Comparison of ENCODE assay signal across 32 mouse cellular contexts in the genomic region with DNA sequence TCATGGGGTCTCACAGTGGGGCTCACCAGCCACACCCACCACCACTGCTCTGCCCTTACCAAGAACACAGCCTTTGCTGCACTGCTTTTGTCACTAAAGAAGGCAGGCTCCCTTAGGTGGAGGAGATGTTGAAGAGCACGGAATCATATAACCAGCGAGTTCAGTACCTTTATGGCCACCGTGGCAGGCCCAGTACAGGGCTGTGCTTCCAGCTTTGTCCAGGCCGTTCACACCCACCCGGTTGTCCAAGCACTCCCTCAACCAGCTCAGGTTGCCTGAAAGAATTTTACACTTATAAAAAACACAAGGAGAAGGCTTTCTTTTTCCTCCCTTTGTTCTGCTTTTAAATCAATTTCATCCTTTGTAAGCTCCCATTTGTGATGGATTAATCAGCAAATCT. TPM values are rescaled to one million over a fixed set of nuclear protein-coding genes. Genes with fewer than 3 reads are reported as not detected.
DNase-seq lines count a peak whose midpoint lies in the region; ATAC-seq and TF ChIP-seq lines count a peak whose summit lies in the region.
"Had no signal": no experiment of that assay in that cellular context is flagged by ENCODE, and none has a peak within 500 bp of the region (broad histone marks: within the 10 kb centered on the region; RNA-seq: fewer than 3 reads in every experiment).

No protein-coding gene starts in this region.

- no peak overlapping the region for H3K9ac ChIP-seq in kidney, postnatal 0 days (ENCODE audit: low read depth, low read length)
- H3K9ac ChIP-seq in lung, postnatal 0 days (replicated peaks; ENCODE audit: low read depth), result no peak overlapping the region
- no peak overlapping the region for H3K9ac ChIP-seq in embryonic facial prominence, embryonic 11.5 days (replicated peaks; ENCODE audit: low read length)
- H3K9ac ChIP-seq: embryonic facial prominence, embryonic 12.5 days; forebrain, embryonic 13.5 days; hindbrain, embryonic 15.5 days; liver, embryonic 15.5 days; neural tube, embryonic 13.5 days had no signal

- WGBS in kidney, postnatal 0 days, result 37% methylated on average over 5 of the region's 5 CpGs
- WGBS in lung, postnatal 0 days, result 60% methylated on average over 5 of the region's 5 CpGs
- WGBS in embryonic facial prominence, embryonic 11.5 days, result 61% methylated on average over 5 of the region's 5 CpGs

- H3K27me3 ChIP-seq in kidney, postnatal 0 days (ENCODE audit: insufficient read depth, low read length), result no peaks in the 10 kb centered on the region
- H3K27me3 ChIP-seq in lung, postnatal 0 days (replicated peaks; ENCODE audit: insufficient read depth, low read length), result no peaks in the 10 kb centered on the region
- H3K27me3 ChIP-seq in embryonic facial prominence, embryonic 11.5 days (ENCODE audit: control insufficient read depth, insufficient read depth, low read length), result no peaks in the 10 kb centered on the region
- H3K27me3 ChIP-seq: embryonic facial prominence, embryonic 12.5 days; forebrain, embryonic 13.5 days; hindbrain, embryonic 15.5 days; liver, embryonic 15.5 days; megakaryocyte, embryonic 14.5 days; neural tube, embryonic 13.5 days had no signal

- H3K27ac ChIP-seq in kidney, postnatal 0 days, result no peak overlapping the region
- peak overlapping the region; percentile 69 for H3K27ac ChIP-seq in lung, postnatal 0 days (ENCODE audit: low read length)
- H3K27ac ChIP-seq in embryonic facial prominence, embryonic 11.5 days (replicated peaks; ENCODE audit: low read depth, low read length), result no peak overlapping the region
- H3K27ac ChIP-seq: embryonic facial prominence, embryonic 12.5 days; forebrain, embryonic 13.5 days; hindbrain, embryonic 15.5 days; liver, embryonic 15.5 days; neural tube, embryonic 13.5 days; stomach, postnatal 0 days had no signal

- no peaks in the 10 kb centered on the region for H3K9me3 ChIP-seq in kidney, postnatal 0 days (replicated peaks; ENCODE audit: low read length)
- no peaks in the 10 kb centered on the region for H3K9me3 ChIP-seq in lung, postnatal 0 days (ENCODE audit: low read length)
- H3K9me3 ChIP-seq in embryonic facial prominence, embryonic 11.5 days (replicated peaks; ENCODE audit: control insufficient read depth, low read length), result no peaks in the 10 kb centered on the region
- H3K9me3 ChIP-seq: embryonic facial prominence, embryonic 12.5 days; forebrain, embryonic 13.5 days; G1E; hindbrain, embryonic 15.5 days; liver, embryonic 15.5 days; megakaryocyte, embryonic 14.5 days; neural tube, embryonic 13.5 days had no signal

- ATAC-seq in kidney, postnatal 0 days (replicated peaks; ENCODE audit: low FRiP score, low read depth), result no peak
- ATAC-seq in lung, postnatal 0 days, result no peak
- no peak for ATAC-seq in embryonic facial prominence, embryonic 11.5 days (replicated peaks; ENCODE audit: insufficient number of reproducible peaks, low FRiP score, low TSS enrichment, low read depth)
- ATAC-seq: forebrain, embryonic 13.5 days; inflammation-experienced regulatory T-cells, adult 6 months had no signal

- peaks cover 18% of the 10 kb centered on the region for H3K4me1 ChIP-seq in kidney, postnatal 0 days (replicated peaks; ENCODE audit: insufficient read depth, low read length)
- no peaks in the 10 kb centered on the region; the same call in 1 of the 2 replicates for H3K4me1 ChIP-seq in lung, postnatal 0 days (ENCODE audit: insufficient read depth, low read depth, low read length)
- no peaks in the 10 kb centered on the region for H3K4me1 ChIP-seq in embryonic facial prominence, embryonic 11.5 days (ENCODE audit: control insufficient read depth, insufficient read depth, low read length)
- H3K4me1 ChIP-seq: liver, embryonic 15.5 days had no signal

- no peak for TF ChIP-seq EP300 in lung, postnatal 0 days (IDR thresholded peaks at IDR 0.05)

- H3K4me2 ChIP-seq in kidney, postnatal 0 days (ENCODE audit: low read length), result no peak overlapping the region
- no peak overlapping the region for H3K4me2 ChIP-seq in lung, postnatal 0 days (replicated peaks; ENCODE audit: low read depth, low read length)
- no peak overlapping the region for H3K4me2 ChIP-seq in embryonic facial prominence, embryonic 11.5 days (ENCODE audit: low read depth, low read length)
- H3K4me2 ChIP-seq: embryonic facial prominence, embryonic 12.5 days; forebrain, embryonic 13.5 days; heart, embryonic 11.5 days; hindbrain, embryonic 15.5 days; liver, embryonic 15.5 days; neural tube, embryonic 13.5 days had no signal

- H3K4me3 ChIP-seq in kidney, postnatal 0 days (replicated peaks; ENCODE audit: low read depth, low read length), result no peak overlapping the region
- H3K4me3 ChIP-seq in lung, postnatal 0 days (ENCODE audit: low read depth, low read length), result no peak overlapping the region
- H3K4me3 ChIP-seq in embryonic facial prominence, embryonic 11.5 days (ENCODE audit: low read depth, low read length), result no peak overlapping the region
- H3K4me3 ChIP-seq: embryonic facial prominence, embryonic 12.5 days; erythroblast, embryonic 14.5 days; forebrain, embryonic 13.5 days; hindbrain, embryonic 15.5 days; liver, embryonic 15.5 days; megakaryocyte, embryonic 14.5 days; neural tube, embryonic 13.5 days had no signal

- H3K36me3 ChIP-seq in kidney, postnatal 0 days (ENCODE audit: insufficient read depth, low read length), result peaks cover 9% of the 10 kb centered on the region; the same call in 1 of the 2 replicates
- no peaks in the 10 kb centered on the region for H3K36me3 ChIP-seq in lung, postnatal 0 days (ENCODE audit: insufficient read depth, low read length)
- no peaks in the 10 kb centered on the region for H3K36me3 ChIP-seq in embryonic facial prominence, embryonic 11.5 days (replicated peaks; ENCODE audit: control insufficient read depth, insufficient read depth, low read depth, low read length)
- H3K36me3 ChIP-seq: embryonic facial prominence, embryonic 12.5 days; hindbrain, embryonic 15.5 days; neural tube, embryonic 13.5 days had no signal

- peak; percentile 50 for DNase-seq in heart, adult 11 months
- no peak for DNase-seq in heart, postnatal 36 days
- DNase-seq in kidney, postnatal 0 days (ENCODE audit: low spot score), result peak; percentile 43
- DNase-seq in kidney, postnatal 4 days, result no peak
- DNase-seq in lung, postnatal 0 days (ENCODE audit: low spot score), result no peak
- no peak for DNase-seq in lung, postnatal 25 days (ENCODE audit: low spot score)
- DNase-seq in embryonic facial prominence, embryonic 11.5 days (ENCODE audit: low spot score), result peak; percentile 12
- no peak for DNase-seq in gastrocnemius, postnatal 10 days
- DNase-seq: adrenal gland, adult 8-10 months; cerebellum, adult 8-10 months; cerebellum, postnatal 25 days; gastrocnemius, postnatal 14 days; heart, adult 18-20 months; heart, postnatal 4 days; kidney, adult 11 months; kidney, postnatal 25 days; layer of hippocampus, postnatal 36 days; left cerebral cortex, postnatal 4 days; lung, postnatal 4 days; right cerebral cortex, postnatal 4 days; thymus, postnatal 36 days had no signal

- intact Hi-C loops in heart, postnatal 36 days (cut with DNase I), result no loop called here

- no peak for TF ChIP-seq CTCF in kidney, postnatal 0 days (IDR thresholded peaks at IDR 0.05; ENCODE audit: low read depth)
- TF ChIP-seq CTCF in lung, postnatal 0 days (IDR thresholded peaks at IDR 0.05), result no peak

RNA-seq across cellular contexts. Expression of a gene that starts 41.4 kb away (rescaled TPM):
- total RNA-seq in heart, postnatal 36 days (2021), result 10 to 100 TPM; 37.8 to 42.5 TPM
- polyA plus RNA-seq in kidney, postnatal 0 days (2015; fragmentation: Nextera tagmentation; extraction: Ambion mirVana), result 190 and 191 TPM in 2 replicates
- polyA plus RNA-seq in lung, postnatal 0 days (2015; fragmentation: Nextera tagmentation; extraction: Ambion mirVana), result 215 and 248 TPM in 2 replicates
- polyA plus RNA-seq in embryonic facial prominence, embryonic 11.5 days (2014; fragmentation: Nextera tagmentation; extraction: Ambion mirVana), result 40.9 and 49.8 TPM in 2 replicates
- total RNA-seq in gastrocnemius, postnatal 10 days (2021), result 10 to 100 TPM; 31.7 to 37.6 TPM

RNA-seq across cellular contexts. Expression of a gene that starts 41.5 kb away (rescaled TPM):
- total RNA-seq in heart, postnatal 36 days (2021), result 1 to 10 TPM; 2.6 to 3.0 TPM
- polyA plus RNA-seq in kidney, postnatal 0 days (2015; fragmentation: Nextera tagmentation; extraction: Ambion mirVana), result 20.6 and 24.7 TPM in 2 replicates
- 5.0 and 7.4 TPM in 2 replicates for polyA plus RNA-seq in lung, postnatal 0 days (2015; fragmentation: Nextera tagmentation; extraction: Ambion mirVana)
- polyA plus RNA-seq in embryonic facial prominence, embryonic 11.5 days (2014; fragmentation: Nextera tagmentation; extraction: Ambion mirVana), result 5.1 and 8.0 TPM in 2 replicates
- total RNA-seq in gastrocnemius, postnatal 10 days (2021), result 1 to 10 TPM; 3.1 to 4.0 TPM
- polyA plus RNA-seq: erythroblast, embryonic 14.5 days had no signal

Comparison
In these comparisons a context has a peak if more than half of its experiments do, and no peak if none do; other contexts are left out.
1. DNase-seq: peak in heart, adult 11 months (single experiment), kidney, postnatal 0 days (single experiment) and embryonic facial prominence, embryonic 11.5 days (single experiment); none in heart, postnatal 36 days (0 of 2), kidney, postnatal 4 days (0 of 2), lung, postnatal 0 days (single experiment), lung, postnatal 25 days (single experiment) and gastrocnemius, postnatal 10 days (single experiment).